Mouse (Mus musculus) hindbrain, embryonic 11.5 days (tissue): Measurements from ENCODE around the gene Gtf3c4. TPM values are rescaled to one million over a fixed set of nuclear protein-coding genes. Genes with fewer than 3 reads are reported as not detected.

Source experiments
- ATAC-seq: fragments of 200-750 bp; cut with Nextera tagmentation; 2 replicates; pipeline ENCODE4 v1.8.0; 2017; ENCODE audit warnings: mild to moderate bottlenecking, moderate TSS enrichment, moderate library complexity; ENCODE audit not compliant: low FRiP score
- DNase-seq: peaks from one replicate; pipeline ENCODE4 v3.0.0-alpha.2; 2015; ENCODE audit warnings: low spot score
- H3K27ac ChIP-seq: fragments of 300-500 bp; sonication (generic); 2 replicates; pipeline ENCODE4 v1.5.1; 2014; ENCODE audit warnings: mild to moderate bottlenecking, low read depth, low read length
- H3K27me3 ChIP-seq: fragments of 300-500 bp; sonication (generic); 2 replicates; pipeline ENCODE4 v1.6.1; 2014; ENCODE audit warnings: mild to moderate bottlenecking, low read length, moderate library complexity, mixed read lengths; ENCODE audit not compliant: control insufficient read depth, insufficient read depth
- H3K36me3 ChIP-seq: fragments of 300-500 bp; sonication (generic); 2 replicates; pipeline ENCODE4 v1.6.1; 2014; ENCODE audit warnings: mild to moderate bottlenecking, low read length, moderate library complexity, mixed read lengths; ENCODE audit not compliant: control insufficient read depth, insufficient read depth
- H3K4me1 ChIP-seq: fragments of 300-500 bp; sonication (generic); replicated peaks from 2 replicates; pipeline ENCODE4 v1.6.1; 2014; ENCODE audit warnings: low read length, mixed read lengths; ENCODE audit not compliant: control insufficient read depth, insufficient read depth
- H3K4me2 ChIP-seq: fragments of 300-500 bp; sonication (generic); replicated peaks from 2 replicates; pipeline ENCODE4 v1.6.1; 2014; ENCODE audit warnings: mild to moderate bottlenecking, low read depth, low read length
- H3K4me3 ChIP-seq: fragments of 300-500 bp; sonication (generic); 2 replicates; pipeline ENCODE4 v1.5.1; 2014; ENCODE audit warnings: low read depth, low read length
- H3K9ac ChIP-seq: fragments of 300-500 bp; sonication (generic); 2 replicates; pipeline ENCODE4 v1.6.1; 2014; ENCODE audit warnings: low read depth, low read length
- H3K9me3 ChIP-seq: fragments of 300-500 bp; sonication (generic); 2 replicates; pipeline ENCODE4 v1.6.1; 2016; ENCODE audit warnings: low read length; ENCODE audit not compliant: control insufficient read depth
- WGBS: fragments of 180-500 bp; shearing (Covaris S2); extraction: QIAGEN DNeasy Blood & Tissue Kit; methylation state at CpG from one replicate; pipeline ENCODE4 v1.1.7; 2014; 5-methylcytosine and 5-hydroxymethylcytosine counted together
- polyA plus RNA-seq: library from polyadenylated mRNA; unstranded; fragments of >200 nt; fragmentation: Nextera tagmentation; extraction: Ambion mirVana; gene quantifications from 2 replicates; pipeline ENCODE4 v1.2.1, GENCODE M21; 2014

Gene Gtf3c4
- polyA plus RNA-seq, 1 experiment from 2014 or later, result 29.5 TPM

DNA sequence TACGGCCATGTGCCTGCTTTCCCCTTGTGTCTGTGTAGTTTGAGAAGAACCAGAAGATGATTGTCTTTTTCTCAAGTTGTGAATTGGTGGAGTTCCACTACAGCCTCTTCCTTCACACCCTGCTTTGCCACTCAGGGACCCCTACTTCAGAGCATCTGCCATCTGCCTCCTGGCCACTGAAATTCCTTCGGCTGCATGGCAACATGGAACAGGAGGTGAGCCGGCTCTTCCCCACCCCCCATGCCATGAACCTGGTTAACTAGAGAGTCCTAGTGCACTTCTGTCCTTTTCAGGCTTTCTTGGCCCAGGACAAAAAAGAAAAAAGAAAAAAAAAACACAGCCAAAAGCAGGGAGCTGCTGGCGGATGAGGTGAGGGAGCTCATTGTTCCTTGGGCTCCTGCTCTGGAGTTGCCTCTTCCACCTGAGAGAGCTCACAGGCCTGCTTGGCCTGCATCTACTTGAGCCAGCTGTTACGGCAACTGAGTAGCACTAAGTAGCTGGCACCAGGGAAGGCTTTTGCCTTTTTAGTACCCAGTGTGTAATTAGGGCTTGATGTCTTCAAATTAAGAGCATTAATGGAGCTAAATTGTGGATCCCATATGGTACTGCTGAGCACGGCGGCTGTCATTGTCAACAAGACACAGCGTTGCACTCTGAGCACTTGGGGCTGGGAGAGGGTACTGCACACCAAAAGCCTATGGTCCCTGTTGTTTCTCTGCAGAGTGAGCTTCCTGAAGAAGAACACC, 20.7 kb upstream of the Gtf3c4 start:
- WGBS, result 92% methylated on average over 8 of the region's 8 CpGs
- H3K4me2 ChIP-seq, result no peak overlapping the region

DNA sequence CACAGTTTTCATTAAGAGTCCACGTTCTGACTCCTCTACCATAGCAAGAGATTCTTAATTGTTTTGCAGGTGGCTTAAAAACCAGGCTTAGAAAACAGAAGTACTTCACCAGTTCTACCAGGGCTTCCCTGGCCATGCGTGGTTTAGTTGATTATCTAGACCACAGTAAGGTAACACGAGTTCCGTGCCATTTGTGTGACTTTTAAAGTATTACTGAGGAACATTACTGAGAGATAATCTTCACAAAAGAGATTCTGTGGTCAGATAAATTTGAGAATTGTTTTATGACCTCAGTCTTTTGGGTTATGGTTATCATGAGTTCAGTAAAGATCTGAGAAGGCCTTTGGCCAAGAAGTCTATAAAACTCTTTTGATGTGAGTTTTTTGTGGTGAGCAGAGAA, 19.1 kb upstream of the Gtf3c4 start:
- no peaks in the 10 kb centered on the region for H3K27me3 ChIP-seq
- no peaks in the 10 kb centered on the region for H3K9me3 ChIP-seq
- H3K27ac ChIP-seq, result no peak overlapping the region
- no peak overlapping the region for H3K4me2 ChIP-seq
- peaks cover 8% of the 10 kb centered on the region; the same call in 1 of the 2 replicates for H3K36me3 ChIP-seq
- no peak overlapping the region for H3K4me3 ChIP-seq
- WGBS, result 95% methylated on average over 4 of the region's 4 CpGs
- ATAC-seq, result no peak
- H3K9ac ChIP-seq, result no peak overlapping the region
- DNase-seq, result no peak
- no peaks in the 10 kb centered on the region for H3K4me1 ChIP-seq

More for the DNA sequence above, 20.7 kb upstream of the Gtf3c4 start:
- Histone ChIP-seq H3K4me1 (no peaks in the 10 kb centered on the region), H3K27me3 (no peaks in the 10 kb centered on the region), H3K4me3 (no peak overlapping the region), H3K9me3 (no peaks in the 10 kb centered on the region), H3K9ac (no peak overlapping the region), H3K27ac (no peak overlapping the region), H3K36me3 (peaks cover 8% of the 10 kb centered on the region; the same call in 1 of the 2 replicates)
- no peak for ATAC-seq
- no peak for DNase-seq

DNA sequence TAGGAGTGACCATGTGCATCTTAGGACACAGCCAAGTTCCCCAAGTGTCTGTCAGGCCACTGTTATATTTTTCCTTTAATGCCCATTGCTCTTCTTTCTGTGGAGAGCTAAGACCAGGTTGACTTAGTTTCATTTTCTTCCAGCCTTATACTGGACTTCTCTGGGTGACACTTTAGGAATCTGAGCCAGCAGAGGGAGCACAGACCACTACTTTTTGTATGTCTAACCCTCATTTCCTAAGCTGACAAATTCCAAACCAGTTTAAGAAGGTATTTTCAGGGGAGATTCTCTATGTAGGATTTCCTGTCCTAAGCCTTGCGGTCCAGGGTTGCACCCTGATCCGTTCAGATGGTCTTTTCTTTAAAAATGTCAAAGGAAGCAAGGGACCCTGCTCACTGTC, 15.6 kb upstream of the Gtf3c4 start:
- no peaks in the 10 kb centered on the region for H3K9me3 ChIP-seq
- H3K4me2 ChIP-seq, result no peak overlapping the region
- 95% methylated on average over 2 of the region's 2 CpGs for WGBS
- DNase-seq (no peak), ATAC-seq (no peak)
- H3K4me1 ChIP-seq, result no peaks in the 10 kb centered on the region
- H3K27ac ChIP-seq, result no peak overlapping the region
- H3K27me3 ChIP-seq, result no peaks in the 10 kb centered on the region
- no peak overlapping the region for H3K9ac ChIP-seq
- H3K4me3 ChIP-seq, result no peak overlapping the region
- H3K36me3 ChIP-seq, result peaks cover 4% of the 10 kb centered on the region; the same call in 1 of the 2 replicates

DNA sequence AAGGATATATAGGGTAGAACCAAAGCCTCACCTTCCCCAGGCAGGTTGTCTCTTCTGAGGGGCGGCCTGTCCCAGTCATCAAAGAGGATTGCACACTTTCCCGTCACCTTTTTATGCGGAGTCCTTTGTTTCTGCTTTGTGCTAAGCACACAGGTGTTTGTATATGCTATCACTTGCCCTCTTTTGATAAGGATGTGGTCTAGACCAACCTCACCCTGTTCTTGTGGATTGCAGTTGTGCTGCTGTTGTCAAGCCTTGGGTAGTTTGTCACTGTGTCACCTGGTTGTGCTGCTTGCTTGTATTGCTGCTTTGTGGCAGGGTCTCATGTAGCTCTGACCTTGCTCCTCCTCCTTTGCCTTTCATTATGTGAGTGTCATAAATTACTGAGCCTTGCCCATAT, 12.4 kb upstream of the Gtf3c4 start:
- Histone ChIP-seq H3K9ac (no peak overlapping the region), H3K4me3 (no peak overlapping the region), H3K36me3 (0 out of 2 replicates have a peak, but pooled peaks cover 2% of the 10 kb centered on the region), H3K4me1 (no peaks in the 10 kb centered on the region), H3K4me2 (no peak overlapping the region), H3K27ac (no peak overlapping the region), H3K27me3 (no peaks in the 10 kb centered on the region), H3K9me3 (no peaks in the 10 kb centered on the region)
- ATAC-seq (no peak), DNase-seq (no peak)
- 98% methylated on average over 3 of the region's 3 CpGs for WGBS

DNA sequence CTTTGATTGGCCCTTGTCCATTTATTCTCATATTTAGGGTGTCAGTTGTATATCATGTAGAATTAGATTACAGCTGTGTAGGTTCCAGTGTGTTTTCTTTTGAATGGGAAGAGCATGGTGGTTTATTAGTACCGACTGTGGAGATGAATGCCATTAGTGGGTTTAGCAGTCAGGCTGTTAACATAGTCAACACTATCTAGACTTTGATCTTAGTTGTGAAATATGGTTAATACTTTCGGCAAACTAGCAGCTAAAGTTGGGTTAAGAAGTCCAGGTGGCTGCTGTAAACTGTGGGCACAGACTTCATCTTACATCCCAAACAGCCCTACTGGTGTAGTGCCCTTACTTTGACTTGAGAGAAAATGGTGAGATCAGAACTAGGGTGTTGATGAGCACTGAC, 8.7 kb upstream of the Gtf3c4 start:
- 0 out of 2 replicates have a peak, but pooled peaks cover 5% of the 10 kb centered on the region for H3K36me3 ChIP-seq
- H3K27me3 ChIP-seq, result no peaks in the 10 kb centered on the region
- H3K4me1 ChIP-seq, result no peaks in the 10 kb centered on the region
- H3K9me3 ChIP-seq, result no peaks in the 10 kb centered on the region
- DNase-seq (no peak), ATAC-seq (no peak)
- H3K4me3 ChIP-seq, result no peak overlapping the region
- 92% methylated on average over 2 of the region's 2 CpGs for WGBS
- no peak overlapping the region for H3K4me2 ChIP-seq
- H3K27ac ChIP-seq, result no peak overlapping the region
- no peak overlapping the region for H3K9ac ChIP-seq

DNA sequence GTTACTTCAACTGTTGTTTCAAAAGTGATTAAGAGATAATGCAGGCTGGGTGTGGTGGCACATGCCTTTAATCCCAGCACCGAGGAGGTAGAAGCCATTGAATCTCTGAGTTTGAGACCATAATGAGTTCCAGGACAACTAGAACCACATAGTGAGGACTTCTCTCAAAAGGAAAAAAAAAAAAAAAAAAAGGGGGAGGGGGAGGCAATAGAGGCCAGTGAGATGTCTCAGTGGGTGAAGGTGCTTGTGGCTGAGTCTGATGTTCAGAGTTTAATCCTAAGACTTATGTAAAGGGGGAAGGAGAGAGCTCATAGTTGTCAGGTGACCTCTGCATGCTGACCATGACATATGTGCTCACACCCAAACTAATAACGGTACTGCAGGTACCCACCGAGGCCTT, 1.9 kb upstream of the Gtf3c4 start:
- ATAC-seq (no peak), DNase-seq (no peak)
- 89% methylated on average over 3 of the region's 3 CpGs for WGBS
- no peaks in the 10 kb centered on the region for H3K36me3 ChIP-seq
- H3K9me3 ChIP-seq, result no peaks in the 10 kb centered on the region
- H3K9ac ChIP-seq, result no peak overlapping the region
- H3K4me1 ChIP-seq, result peaks cover 3% of the 10 kb centered on the region
- H3K4me3 ChIP-seq, result no peak overlapping the region
- H3K4me2 ChIP-seq, result no peak overlapping the region
- H3K27me3 ChIP-seq, result no peaks in the 10 kb centered on the region
- no peak overlapping the region for H3K27ac ChIP-seq

DNA sequence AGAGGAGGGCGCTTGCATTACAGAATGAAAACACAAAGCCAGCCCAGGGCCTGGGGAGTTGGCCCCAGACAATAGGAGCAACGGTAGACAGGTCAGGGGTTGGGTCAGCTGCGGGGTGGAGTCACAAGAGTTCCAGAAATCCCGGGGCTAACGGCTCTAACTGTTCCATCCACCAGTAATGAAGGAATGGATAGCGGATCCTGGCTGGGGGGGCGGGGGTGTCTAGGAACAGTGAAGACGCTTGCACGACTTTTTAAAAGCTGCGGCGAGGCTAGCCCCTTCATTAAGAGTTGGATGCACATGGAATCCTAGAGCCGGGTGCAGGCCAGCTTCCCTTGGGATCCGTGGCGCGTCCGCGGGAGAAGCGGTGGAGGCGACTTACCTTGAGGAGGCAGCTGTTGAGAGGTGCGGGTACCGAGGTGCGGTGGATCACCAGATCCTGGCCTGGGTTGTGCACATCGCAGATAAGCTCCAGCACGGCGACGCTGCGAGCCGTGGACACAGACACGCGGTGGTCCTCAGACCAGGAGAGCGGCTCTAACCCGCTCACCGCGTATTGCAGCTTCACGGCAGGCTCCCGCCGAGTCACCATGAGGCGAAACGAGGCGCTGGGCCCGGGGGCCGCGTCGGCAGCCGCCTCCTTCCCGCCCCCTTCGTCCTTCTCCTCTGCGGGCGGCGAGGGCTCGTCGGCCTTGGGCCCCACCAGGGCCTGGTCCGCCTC, 499 bp downstream of the Gtf3c4 start:
- Histone ChIP-seq H3K4me2 (peak overlapping the region; percentile 83), H3K27me3 (no peaks in the 10 kb centered on the region), H3K9ac (peak overlapping the region; percentile 95), H3K4me1 (peaks cover 3% of the 10 kb centered on the region), H3K9me3 (no peaks in the 10 kb centered on the region), H3K36me3 (0 out of 2 replicates have a peak, but pooled peaks cover 2% of the 10 kb centered on the region), H3K27ac (peak overlapping the region; percentile 82), H3K4me3 (peak overlapping the region; percentile 98)
- under 1% methylated on average over 45 of the region's 53 CpGs for WGBS
- ATAC-seq, result peak; percentile 77
- DNase-seq, result peak; percentile 40

DNA sequence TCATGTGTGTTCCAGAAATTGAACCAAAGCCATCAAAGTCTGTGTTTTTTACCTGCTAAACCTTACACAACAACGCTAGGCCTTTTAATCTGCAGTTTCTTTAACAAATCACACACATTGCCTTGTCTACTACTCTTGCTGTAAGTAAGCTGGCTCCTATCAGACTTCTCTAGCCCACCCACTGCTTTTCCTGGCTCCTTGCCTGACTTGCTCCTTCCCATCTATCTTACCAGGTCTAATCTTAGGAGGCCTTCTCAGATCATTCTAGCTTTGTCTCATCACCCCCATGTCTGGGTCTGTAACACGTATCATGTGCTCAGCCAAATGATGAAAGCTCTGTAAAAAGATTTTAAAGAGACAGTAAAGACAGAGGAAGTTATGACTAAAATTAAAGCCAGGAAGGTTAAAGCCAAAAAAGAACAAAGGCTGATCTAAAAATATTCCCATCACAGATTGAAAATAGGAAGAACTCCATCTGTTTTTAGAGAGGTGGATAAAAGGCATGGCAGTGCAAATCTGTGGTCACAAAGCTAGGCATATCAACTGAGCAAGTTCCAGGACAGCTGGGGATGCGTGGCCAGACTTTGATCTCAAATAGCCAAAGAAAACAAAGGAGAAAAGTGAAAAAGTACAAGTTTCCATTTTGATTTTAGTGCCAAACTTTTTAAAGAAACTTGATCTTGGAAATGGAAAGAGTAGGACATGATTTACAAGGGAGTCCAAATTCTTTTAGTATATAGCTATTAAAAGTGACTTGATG, 3.8 kb downstream of the Gtf3c4 start:
- Histone ChIP-seq H3K4me3 (no peak overlapping the region), H3K9ac (no peak overlapping the region), H3K4me2 (no peak overlapping the region), H3K27ac (no peak overlapping the region), H3K36me3 (peaks cover 14% of the 10 kb centered on the region), H3K9me3 (no peaks in the 10 kb centered on the region), H3K4me1 (peaks cover 2% of the 10 kb centered on the region), H3K27me3 (no peaks in the 10 kb centered on the region)
- ATAC-seq (no peak), DNase-seq (no peak)
- WGBS, result 87% methylated on average over 3 of the region's 3 CpGs
